Mouse (Mus musculus): ENCODE results near the gene Leng1. TPM values are rescaled to one million over a fixed set of nuclear protein-coding genes. Genes with fewer than 3 reads are reported as not detected.

Leng1 gene
- 4.5 and 5.2 TPM in 2 replicates for polyA plus RNA-seq (2012; rRNA removed)

GRCm38 (mm10) chr7:3665215-3666114 lies at the start of gene Leng1:
TSS of gene Leng1 (minus strand) at chr7:3665840.

GRCm38 (mm10) chr7:3703879-3704441 lies 38.3 kb upstream of the Leng1 start, which contains the start of gene Rps9:
TSS of gene Rps9 (plus strand) at chr7:3703993.

DNA sequence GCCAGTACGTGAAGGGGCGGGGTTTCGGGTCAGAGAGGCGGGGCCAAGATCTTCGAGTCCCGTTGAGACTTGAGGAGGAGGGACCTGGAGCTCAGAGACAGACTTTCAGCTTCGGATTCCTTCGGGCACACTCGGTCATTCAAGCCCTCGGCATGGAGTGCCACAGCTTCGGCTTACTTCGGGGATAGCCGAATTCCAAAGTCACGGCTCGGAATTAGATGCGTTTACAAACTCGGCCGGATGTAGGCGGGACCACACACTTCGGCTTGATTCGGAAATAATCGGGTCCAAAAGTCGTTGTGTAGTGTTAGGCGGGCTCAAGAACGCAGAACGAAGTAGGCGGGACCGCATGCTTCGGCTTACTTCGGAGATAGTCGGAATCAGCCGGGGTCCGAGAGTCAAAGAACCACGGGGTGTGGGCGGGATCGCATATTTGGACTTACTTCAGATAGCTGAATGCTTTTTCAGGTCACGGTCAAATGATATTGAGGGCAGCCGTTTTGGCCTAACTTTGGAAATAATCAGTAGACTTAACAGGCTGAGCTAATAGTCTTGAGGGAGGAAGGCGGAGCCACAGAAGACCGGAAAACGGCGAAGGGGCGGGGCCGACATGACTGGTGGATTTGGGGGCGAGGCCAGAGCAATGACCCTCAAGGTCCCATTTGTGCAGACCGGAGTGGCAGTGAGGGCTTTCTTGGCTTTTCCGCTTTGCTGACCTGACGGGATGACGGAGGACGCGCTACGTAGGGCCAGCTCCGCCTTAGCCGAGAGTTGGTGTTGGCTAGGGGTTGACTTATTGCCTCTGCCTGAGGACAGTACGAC lies 27.6 kb upstream of the Leng1 start, which contains the start of gene Mboat7:
Gene Mboat7 (minus strand): TSS at position 537 of the 822 bp plus-strand sequence.

DNA sequence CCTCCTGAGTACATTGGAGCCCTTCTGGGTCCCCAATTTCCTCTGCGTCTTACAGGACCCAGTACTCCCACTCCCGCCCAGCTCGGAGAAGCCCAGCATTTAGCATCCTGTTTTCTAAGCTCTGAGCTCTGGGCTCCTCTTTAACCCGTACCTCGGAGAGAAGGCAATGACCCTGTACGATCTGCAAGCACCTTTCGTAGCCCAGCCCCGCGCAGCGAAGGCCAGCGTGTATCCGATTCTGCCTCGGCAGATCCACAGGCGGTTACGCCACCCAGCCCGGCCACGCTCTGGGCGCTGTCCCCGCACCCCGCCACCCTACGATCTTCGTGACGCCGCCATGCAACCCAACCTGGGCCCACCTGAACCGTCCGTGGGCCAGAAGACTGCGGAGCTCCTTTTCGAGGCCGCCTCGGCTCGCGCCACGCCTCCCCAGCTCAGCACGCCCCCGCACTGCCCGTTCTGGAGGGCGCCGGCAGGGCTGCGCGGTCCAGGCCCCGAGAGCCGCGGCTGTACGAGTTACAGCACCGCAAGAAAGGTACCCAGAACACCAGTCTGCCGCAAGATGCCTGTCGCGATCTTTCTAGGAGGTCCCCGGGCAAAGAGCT lies 26.8 kb upstream of the Leng1 start, which contains the start of gene Tsen34:
Gene Tsen34 (plus strand): TSS at position 482 of the 605 bp plus-strand sequence.

GRCm38 (mm10) chr7:3677342-3677741 lies 11.7 kb upstream of the Leng1 start, which contains the start of gene Tmc4:
TSS of gene Tmc4 (minus strand) at chr7:3677553.

GRCm38 (mm10) chr7:3644672-3645487 lies 20.8 kb downstream of the Leng1 start, which contains the start of gene Cnot3:
TSS of gene Cnot3 (plus strand) at chr7:3645268.

GRCm38 (mm10) chr7:3629543-3630477 lies 35.8 kb downstream of the Leng1 start, which contains the start of the genes Tfpt and Prpf31:
TSS of gene Tfpt (minus strand) at chr7:3629929.
TSS of gene Prpf31 (plus strand) at chr7:3629985.

GRCm38 (mm10) chr7:3617242-3617995 lies 48.2 kb downstream of the Leng1 start, which contains the start of gene Ndufa3:
TSS of gene Ndufa3 (plus strand) at chr7:3617373.

DNA sequence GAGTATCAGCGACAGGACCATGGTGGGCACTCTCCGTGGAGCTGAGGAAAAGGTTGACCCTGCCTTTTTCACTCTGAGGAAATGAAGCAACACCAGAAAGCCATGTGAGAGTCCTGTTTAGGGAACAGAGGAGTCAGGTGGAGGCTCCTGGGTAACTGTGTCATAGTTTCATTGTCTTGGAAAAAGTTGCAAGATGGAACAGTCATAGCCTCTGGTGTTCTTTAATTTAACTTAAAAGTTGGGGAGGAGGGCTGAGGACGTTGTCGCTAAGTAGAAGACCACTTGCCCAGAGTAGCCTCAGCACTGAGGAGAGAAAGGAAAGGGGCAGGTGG lies 49.6 kb downstream of the Leng1 start, which contains the start of gene Oscar:
Gene Oscar (minus strand): TSS at position 101 of the 332 bp plus-strand sequence.

Other genes starting within 250 kb of the Leng1 start
- gene Cacng6, start 241.6 kb downstream of the Leng1 start, polyA plus RNA-seq (2012; rRNA removed): 0.14 TPM in 1 of 2 replicates, not detected in the other
- 0.07 TPM in 1 of 2 replicates, not detected in the other for gene Tarm1, start 163.2 kb downstream of the Leng1 start, polyA plus RNA-seq (2012; rRNA removed)
- 0.12 TPM in 1 of 2 replicates, not detected in the other for gene Oscar, start 49.7 kb downstream of the Leng1 start, polyA plus RNA-seq (2012; rRNA removed)
- 264 and 306 TPM in 2 replicates for gene Ndufa3, start 48.5 kb downstream of the Leng1 start, polyA plus RNA-seq (2012; rRNA removed)
- 4.4 and 7.8 TPM in 2 replicates for gene Tfpt, start 35.9 kb downstream of the Leng1 start, polyA plus RNA-seq (2012; rRNA removed)
- 20.8 and 21.0 TPM in 2 replicates for gene Prpf31, start 35.9 kb downstream of the Leng1 start, polyA plus RNA-seq (2012; rRNA removed)
- 67.6 and 81.1 TPM in 2 replicates for gene Cnot3, start 20.6 kb downstream of the Leng1 start, polyA plus RNA-seq (2012; rRNA removed)
- 360 and 471 TPM in 2 replicates for gene Tmc4, start 11.7 kb upstream of the Leng1 start, polyA plus RNA-seq (2012; rRNA removed)
- gene Tsen34, start 27.0 kb upstream of the Leng1 start, polyA plus RNA-seq (2012; rRNA removed): 114 and 116 TPM in 2 replicates
- gene Mboat7, start 27.7 kb upstream of the Leng1 start, polyA plus RNA-seq (2012; rRNA removed): 65.3 and 67.6 TPM in 2 replicates
- gene Rps9, start 38.2 kb upstream of the Leng1 start, polyA plus RNA-seq (2012; rRNA removed): 1,246 and 1,381 TPM in 2 replicates
- gene Pirb, start 54.6 kb upstream of the Leng1 start, polyA plus RNA-seq (2012; rRNA removed): 5.3 and 5.5 TPM in 2 replicates
- 0.05 and 0.28 TPM in 2 replicates for gene Gm15448, start 159.8 kb upstream of the Leng1 start, polyA plus RNA-seq (2012; rRNA removed)
- gene Pira2, start 179.2 kb upstream of the Leng1 start, polyA plus RNA-seq (2012; rRNA removed): 0.14 and 0.41 TPM in 2 replicates
- 0.19 and 2.4 TPM in 2 replicates for gene Gm14548, start 232.3 kb upstream of the Leng1 start, polyA plus RNA-seq (2012; rRNA removed)
- gene Lilra6, start 249.7 kb upstream of the Leng1 start, polyA plus RNA-seq (2012; rRNA removed): 0.24 and 1.3 TPM in 2 replicates

Data from colon, adult 2 months (tissue).